Mouse (Mus musculus): ENCODE results near the gene Ankrd55. TPM values are rescaled to one million over a fixed set of nuclear protein-coding genes. Genes with fewer than 3 reads are reported as not detected.

Gene Ankrd55
- polyA plus RNA-seq, 1 experiment from 2014 or later = 0.09 TPM

GRCm38 (mm10) chr13:112344270-112344864 lies 56.1 kb downstream of the Ankrd55 start:
- no peak overlapping the region for H3K27ac ChIP-seq
- H3K9ac ChIP-seq = no peak overlapping the region
- WGBS (ENCODE audit: insufficient replicate concordance) = 53% methylated on average over 8 of the region's 8 CpGs
- no peaks in the 10 kb centered on the region for H3K36me3 ChIP-seq
- no peak for ATAC-seq (ENCODE audit: low read depth)
- no peak for DNase-seq
- H3K4me3 ChIP-seq (replicated peaks) = no peak overlapping the region
- no peaks in the 10 kb centered on the region for H3K4me1 ChIP-seq (replicated peaks)
- no peaks in the 10 kb centered on the region for H3K27me3 ChIP-seq
- no peaks in the 10 kb centered on the region for H3K9me3 ChIP-seq (replicated peaks)
- no peak overlapping the region for H3K4me2 ChIP-seq

- H3K9ac ChIP-seq = no peak overlapping the region
- H3K27ac ChIP-seq = no peak overlapping the region
- WGBS (ENCODE audit: insufficient replicate concordance) = 56% methylated on average over 2 of the region's 2 CpGs
- DNase-seq (no peak), ATAC-seq (ENCODE audit: low read depth) (no peak)
- no peaks in the 10 kb centered on the region for H3K4me1 ChIP-seq (replicated peaks)
- H3K9me3 ChIP-seq (replicated peaks) = no peaks in the 10 kb centered on the region
- no peak overlapping the region for H3K4me2 ChIP-seq
- no peaks in the 10 kb centered on the region for H3K27me3 ChIP-seq
- H3K4me3 ChIP-seq (replicated peaks) = no peak overlapping the region
- no peaks in the 10 kb centered on the region for H3K36me3 ChIP-seq
Observed at GRCm38 (mm10) chr13:112345542-112345941, 57.3 kb downstream of the Ankrd55 start.

DNA sequence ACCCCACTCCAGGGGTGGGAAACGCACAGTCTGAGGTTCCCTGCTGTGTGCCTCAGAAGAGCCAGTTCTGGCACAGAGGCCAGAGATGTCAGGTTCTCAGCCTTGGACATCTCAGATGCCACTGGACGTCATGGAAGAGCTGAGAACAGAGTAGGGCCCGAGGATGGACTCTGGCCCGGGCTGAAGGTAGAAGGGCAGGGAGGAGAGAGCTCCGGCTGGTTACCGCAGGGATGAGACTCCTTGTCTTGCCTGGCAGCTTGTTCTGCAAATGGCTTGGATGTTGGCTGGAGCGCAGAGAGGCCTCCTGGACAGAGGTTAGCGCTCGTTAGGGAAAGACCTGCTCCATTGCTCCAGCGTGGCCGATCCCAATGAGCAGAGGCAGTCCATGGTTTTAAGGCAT lies 57.8 kb downstream of the Ankrd55 start:
- DNase-seq (no peak), ATAC-seq (ENCODE audit: low read depth) (no peak)
- Histone ChIP-seq H3K9ac (no peak overlapping the region), H3K27me3 (no peaks in the 10 kb centered on the region), H3K4me3 (replicated peaks) (no peak overlapping the region), H3K4me1 (replicated peaks) (no peaks in the 10 kb centered on the region), H3K36me3 (no peaks in the 10 kb centered on the region), H3K9me3 (replicated peaks) (no peaks in the 10 kb centered on the region), H3K4me2 (no peak overlapping the region), H3K27ac (no peak overlapping the region)
- 75% methylated on average over 11 of the region's 11 CpGs for WGBS (ENCODE audit: insufficient replicate concordance)

- whole genome bisulfite sequencing (ENCODE audit: insufficient replicate concordance) = 65% methylated on average over 7 of the region's 7 CpGs
- H3K4me3 ChIP-seq (replicated peaks) = no peak overlapping the region
- DNase-seq = no peak
- no peak overlapping the region for H3K4me2 ChIP-seq
- no peaks in the 10 kb centered on the region for H3K36me3 ChIP-seq
- H3K27ac ChIP-seq = no peak overlapping the region
- no peak overlapping the region for H3K9ac ChIP-seq
- no peaks in the 10 kb centered on the region for H3K27me3 ChIP-seq
- no peaks in the 10 kb centered on the region for H3K4me1 ChIP-seq (replicated peaks)
- no peaks in the 10 kb centered on the region for H3K9me3 ChIP-seq (replicated peaks)
- no peak for ATAC-seq (ENCODE audit: low read depth)
Observed at GRCm38 (mm10) chr13:112346659-112347142, 58.5 kb downstream of the Ankrd55 start.

DNA sequence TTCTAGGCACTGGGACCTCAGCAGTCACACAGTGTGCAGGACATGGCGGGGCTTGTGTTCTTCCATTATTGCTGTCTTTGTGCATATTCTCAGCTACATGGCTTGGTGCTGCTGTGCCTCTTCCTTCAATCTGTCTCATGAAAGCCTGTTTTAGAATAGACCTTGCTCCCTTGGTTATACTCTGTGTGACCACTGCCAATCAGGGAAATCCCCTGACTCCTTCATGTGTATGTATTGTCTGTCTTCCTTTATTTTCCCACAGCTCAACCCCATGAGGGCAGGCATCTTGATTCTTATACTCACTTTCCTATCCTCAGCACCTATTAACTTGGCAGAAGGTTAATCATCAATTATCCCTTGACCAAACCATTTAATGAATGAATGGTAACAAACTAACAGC lies 60.0 kb downstream of the Ankrd55 start:
- Histone ChIP-seq H3K36me3 (no peaks in the 10 kb centered on the region), H3K4me1 (replicated peaks) (no peaks in the 10 kb centered on the region), H3K4me3 (replicated peaks) (no peak overlapping the region), H3K27me3 (no peaks in the 10 kb centered on the region), H3K27ac (no peak overlapping the region), H3K9ac (no peak overlapping the region), H3K4me2 (no peak overlapping the region), H3K9me3 (replicated peaks) (no peaks in the 10 kb centered on the region)
- DNase-seq = no peak
- no peak for ATAC-seq (ENCODE audit: low read depth)
- 85% methylated on average over 1 of the region's 1 CpGs for WGBS (ENCODE audit: insufficient replicate concordance)

- Histone ChIP-seq H3K4me1 (replicated peaks) (no peaks in the 10 kb centered on the region), H3K9ac (no peak overlapping the region), H3K27me3 (no peaks in the 10 kb centered on the region), H3K27ac (no peak overlapping the region), H3K36me3 (no peaks in the 10 kb centered on the region), H3K4me3 (replicated peaks) (no peak overlapping the region), H3K4me2 (no peak overlapping the region), H3K9me3 (replicated peaks) (no peaks in the 10 kb centered on the region)
- 70% methylated on average over 14 of the region's 14 CpGs for WGBS (ENCODE audit: insufficient replicate concordance)
- no peak for ATAC-seq (ENCODE audit: low read depth)
- DNase-seq = no peak
Observed at GRCm38 (mm10) chr13:112348896-112349484, 60.7 kb downstream of the Ankrd55 start.

DNA sequence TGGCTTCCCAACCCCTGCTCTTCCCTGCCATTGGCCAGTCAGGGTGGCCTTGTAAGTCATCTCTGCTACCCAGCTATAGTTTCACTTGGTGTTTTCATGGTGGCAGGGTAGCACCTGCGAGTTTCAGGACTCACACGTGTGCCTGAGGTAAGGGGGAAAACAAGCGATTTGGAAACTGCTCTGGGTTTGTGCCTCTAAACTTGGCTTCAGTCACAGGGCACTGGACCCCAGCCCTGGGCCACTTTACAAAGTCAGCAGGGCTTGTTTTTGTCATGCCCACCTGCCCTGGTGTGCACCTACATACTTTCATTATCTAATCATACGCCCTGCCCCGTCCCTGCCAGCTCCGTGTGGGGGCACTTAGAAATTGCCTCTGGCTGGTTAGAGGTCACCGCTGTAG lies 61.2 kb downstream of the Ankrd55 start:
- DNase-seq (no peak), ATAC-seq (ENCODE audit: low read depth) (no peak)
- Histone ChIP-seq H3K36me3 (no peaks in the 10 kb centered on the region), H3K4me1 (replicated peaks) (no peaks in the 10 kb centered on the region), H3K4me2 (no peak overlapping the region), H3K27ac (no peak overlapping the region), H3K4me3 (replicated peaks) (no peak overlapping the region), H3K27me3 (no peaks in the 10 kb centered on the region), H3K9me3 (replicated peaks) (no peaks in the 10 kb centered on the region), H3K9ac (no peak overlapping the region)
- WGBS (ENCODE audit: insufficient replicate concordance) = 81% methylated on average over 7 of the region's 7 CpGs

DNA sequence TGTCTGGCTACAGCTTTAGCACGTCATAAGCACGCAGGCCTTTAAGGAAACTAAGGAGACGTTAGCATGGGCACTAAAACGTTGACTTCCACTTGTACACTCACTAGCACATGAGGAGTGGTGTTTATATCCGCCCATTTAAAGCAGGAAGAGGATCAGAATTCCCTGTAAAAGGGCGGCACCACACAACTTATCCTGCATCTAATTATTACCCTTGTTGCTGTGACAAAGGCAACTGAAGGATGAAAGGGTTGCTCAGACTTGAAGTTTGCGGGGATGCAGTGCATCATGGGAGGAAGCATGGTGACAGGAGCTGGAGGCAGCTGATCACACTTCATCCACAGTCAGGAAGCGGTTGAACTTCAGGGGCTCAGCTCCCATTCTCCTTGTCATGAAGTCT lies 63.7 kb downstream of the Ankrd55 start:
- Histone ChIP-seq H3K4me2 (no peak overlapping the region), H3K9me3 (replicated peaks) (no peaks in the 10 kb centered on the region), H3K4me3 (replicated peaks) (no peak overlapping the region), H3K4me1 (replicated peaks) (no peaks in the 10 kb centered on the region), H3K36me3 (no peaks in the 10 kb centered on the region), H3K27ac (no peak overlapping the region), H3K9ac (no peak overlapping the region), H3K27me3 (no peaks in the 10 kb centered on the region)
- DNase-seq (no peak), ATAC-seq (ENCODE audit: low read depth) (no peak)
- 64% methylated on average over 8 of the region's 8 CpGs for WGBS (ENCODE audit: insufficient replicate concordance)

- Histone ChIP-seq H3K27ac (no peak overlapping the region), H3K36me3 (no peaks in the 10 kb centered on the region), H3K9me3 (replicated peaks) (no peaks in the 10 kb centered on the region), H3K9ac (no peak overlapping the region), H3K4me1 (replicated peaks) (no peaks in the 10 kb centered on the region), H3K27me3 (no peaks in the 10 kb centered on the region), H3K4me2 (no peak overlapping the region), H3K4me3 (replicated peaks) (no peak overlapping the region)
- 41% methylated on average over 6 of the region's 6 CpGs for WGBS (ENCODE audit: insufficient replicate concordance)
- ATAC-seq (ENCODE audit: low read depth) (no peak), DNase-seq (no peak)
Observed at GRCm38 (mm10) chr13:112354109-112354867, 66.0 kb downstream of the Ankrd55 start.

- no peak for ATAC-seq (ENCODE audit: low read depth)
- WGBS (ENCODE audit: insufficient replicate concordance) = 30% methylated on average over 10 of the region's 10 CpGs
- Histone ChIP-seq H3K4me1 (replicated peaks) (no peaks in the 10 kb centered on the region), H3K27me3 (no peaks in the 10 kb centered on the region), H3K9ac (no peak overlapping the region), H3K9me3 (replicated peaks) (no peaks in the 10 kb centered on the region), H3K4me3 (replicated peaks) (no peak overlapping the region), H3K27ac (no peak overlapping the region), H3K4me2 (no peak overlapping the region), H3K36me3 (no peaks in the 10 kb centered on the region)
- DNase-seq = no peak
Observed at GRCm38 (mm10) chr13:112354958-112355357, 66.7 kb downstream of the Ankrd55 start.

DNA sequence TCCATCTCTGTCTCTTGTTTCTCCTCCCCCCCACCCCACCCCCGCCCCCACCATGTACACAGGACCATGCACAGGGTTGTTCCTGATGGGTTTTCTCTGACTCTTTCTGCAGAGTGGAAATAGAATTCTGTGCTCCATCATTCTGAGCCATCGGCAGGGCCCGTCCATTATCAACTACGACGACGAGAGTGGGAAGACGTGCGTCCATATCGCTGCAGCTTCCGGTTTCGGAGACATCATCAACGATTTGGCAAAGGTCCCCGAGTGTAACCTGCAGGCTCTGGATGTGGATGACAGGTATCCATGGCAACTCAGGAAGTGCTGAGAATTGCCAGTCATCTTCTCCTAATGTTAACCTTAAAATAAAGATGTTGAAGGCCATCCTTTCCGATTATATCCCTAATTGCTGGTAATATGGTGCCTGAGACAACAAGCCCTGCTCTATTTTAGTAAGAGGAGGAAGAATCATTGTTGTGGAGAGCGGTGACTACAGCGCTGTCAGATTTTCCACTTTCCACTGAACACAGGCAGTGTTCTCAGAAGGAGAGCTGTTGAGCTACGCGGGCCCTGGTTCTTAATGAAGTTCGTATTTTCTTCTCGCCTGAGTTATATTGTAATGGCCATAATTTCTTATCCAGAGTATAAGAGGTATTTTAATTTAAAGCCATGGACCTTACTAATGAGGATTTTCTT lies 67.7 kb downstream of the Ankrd55 start:
- Histone ChIP-seq H3K36me3 (no peaks in the 10 kb centered on the region), H3K27ac (no peak overlapping the region), H3K9me3 (replicated peaks) (no peaks in the 10 kb centered on the region), H3K27me3 (no peaks in the 10 kb centered on the region), H3K4me1 (replicated peaks) (no peaks in the 10 kb centered on the region), H3K9ac (no peak overlapping the region), H3K4me2 (no peak overlapping the region), H3K4me3 (replicated peaks) (no peak overlapping the region)
- DNase-seq (no peak), ATAC-seq (ENCODE audit: low read depth) (no peak)
- 86% methylated on average over 20 of the region's 20 CpGs for WGBS (ENCODE audit: insufficient replicate concordance)

Measured in liver, embryonic 13.5 days (tissue).